Mouse (Mus musculus) heart, embryonic 14.5 days (tissue): ENCODE measurements around the gene Zfp978. TPM values are rescaled to one million over a fixed set of nuclear protein-coding genes. Genes with fewer than 3 reads are reported as not detected.
"Not testable (repeated sequence)": the region's sequence is repeated elsewhere in the genome, so short reads cannot be mapped to it uniquely, and the experiment has no call there.

Experiments
- ATAC-seq: fragments of 200-750 bp; cut with Nextera tagmentation; 2 replicates; pipeline ENCODE4 v1.8.0; 2017; ENCODE audit warnings: low read depth, moderate TSS enrichment; ENCODE audit not compliant: insufficient number of reproducible peaks, insufficient read depth, low FRiP score
- H3K27ac ChIP-seq, 2 experiments: fragments of 200-500 bp in 1 of 2; fragments of 300-500 bp in 1 of 2; sonication (generic) in 1 of 2; replicated peaks in 1 of 2; 2 replicates each; pipeline ENCODE4 v1.5.1; 2012 to 2014; ENCODE audit warnings: low read depth in 2 of 2, low read length in 2 of 2, control low read depth in 1 of 2, mild to moderate bottlenecking in 1 of 2, mixed read lengths in 1 of 2; ENCODE audit not compliant: control insufficient read depth in 1 of 2, insufficient read depth in 1 of 2
- H3K27me3 ChIP-seq: fragments of 300-500 bp; sonication (generic); 2 replicates; pipeline ENCODE4 v1.6.1; 2014; ENCODE audit warnings: mild to moderate bottlenecking, low read length, control low read depth; ENCODE audit not compliant: control insufficient read depth, insufficient read depth
- H3K36me3 ChIP-seq: fragments of 300-500 bp; sonication (generic); 2 replicates; pipeline ENCODE4 v1.6.1; 2014; ENCODE audit warnings: mild to moderate bottlenecking, control low read depth, low read length, mixed read lengths; ENCODE audit not compliant: control insufficient read depth, insufficient read depth
- H3K4me1 ChIP-seq, 2 experiments: fragments of 200-500 bp in 1 of 2; fragments of 300-500 bp in 1 of 2; sonication (generic) in 1 of 2; 2 replicates each; pipeline ENCODE4 v1.6.1; 2012 to 2014; ENCODE audit warnings: low read length in 2 of 2, control low read depth in 1 of 2, mixed read lengths in 1 of 2; ENCODE audit not compliant: control insufficient read depth in 2 of 2, insufficient read depth in 2 of 2
- H3K4me2 ChIP-seq: fragments of 300-500 bp; sonication (generic); 2 replicates; pipeline ENCODE4 v1.6.1; 2014; ENCODE audit warnings: mild to moderate bottlenecking, low read length
- H3K4me3 ChIP-seq, 2 experiments: fragments of 200-500 bp in 1 of 2; fragments of 300-500 bp in 1 of 2; sonication (generic) in 1 of 2; 2 replicates each; pipeline ENCODE4 v1.5.1; 2012 to 2014; ENCODE audit warnings: low read length in 2 of 2, mild to moderate bottlenecking in 2 of 2, control low read depth in 1 of 2, low read depth in 1 of 2, moderate library complexity in 1 of 2; ENCODE audit not compliant: control insufficient read depth in 1 of 2, insufficient read depth in 1 of 2
- H3K9ac ChIP-seq: fragments of 300-500 bp; sonication (generic); 2 replicates; pipeline ENCODE4 v1.6.1; 2014; ENCODE audit warnings: mild to moderate bottlenecking, low read length
- H3K9me3 ChIP-seq: fragments of 300-500 bp; sonication (generic); 2 replicates; pipeline ENCODE4 v1.6.1; 2016; ENCODE audit warnings: low read length, control low read depth; ENCODE audit not compliant: control insufficient read depth
- WGBS: fragments of 180-500 bp; shearing (Covaris S2); extraction: QIAGEN DNeasy Blood & Tissue Kit; methylation state at CpG from one replicate; pipeline ENCODE4 v1.1.7; 2014; 5-methylcytosine and 5-hydroxymethylcytosine counted together
- polyA plus RNA-seq: library from polyadenylated mRNA; unstranded; fragments of >200 nt; fragmentation: Nextera tagmentation; extraction: Ambion mirVana; gene quantifications from 2 replicates; pipeline ENCODE4 v1.2.1, GENCODE M21; 2014

The Zfp978 gene
- polyA plus RNA-seq, 1 experiment from 2014 or later, result not detected

DNA sequence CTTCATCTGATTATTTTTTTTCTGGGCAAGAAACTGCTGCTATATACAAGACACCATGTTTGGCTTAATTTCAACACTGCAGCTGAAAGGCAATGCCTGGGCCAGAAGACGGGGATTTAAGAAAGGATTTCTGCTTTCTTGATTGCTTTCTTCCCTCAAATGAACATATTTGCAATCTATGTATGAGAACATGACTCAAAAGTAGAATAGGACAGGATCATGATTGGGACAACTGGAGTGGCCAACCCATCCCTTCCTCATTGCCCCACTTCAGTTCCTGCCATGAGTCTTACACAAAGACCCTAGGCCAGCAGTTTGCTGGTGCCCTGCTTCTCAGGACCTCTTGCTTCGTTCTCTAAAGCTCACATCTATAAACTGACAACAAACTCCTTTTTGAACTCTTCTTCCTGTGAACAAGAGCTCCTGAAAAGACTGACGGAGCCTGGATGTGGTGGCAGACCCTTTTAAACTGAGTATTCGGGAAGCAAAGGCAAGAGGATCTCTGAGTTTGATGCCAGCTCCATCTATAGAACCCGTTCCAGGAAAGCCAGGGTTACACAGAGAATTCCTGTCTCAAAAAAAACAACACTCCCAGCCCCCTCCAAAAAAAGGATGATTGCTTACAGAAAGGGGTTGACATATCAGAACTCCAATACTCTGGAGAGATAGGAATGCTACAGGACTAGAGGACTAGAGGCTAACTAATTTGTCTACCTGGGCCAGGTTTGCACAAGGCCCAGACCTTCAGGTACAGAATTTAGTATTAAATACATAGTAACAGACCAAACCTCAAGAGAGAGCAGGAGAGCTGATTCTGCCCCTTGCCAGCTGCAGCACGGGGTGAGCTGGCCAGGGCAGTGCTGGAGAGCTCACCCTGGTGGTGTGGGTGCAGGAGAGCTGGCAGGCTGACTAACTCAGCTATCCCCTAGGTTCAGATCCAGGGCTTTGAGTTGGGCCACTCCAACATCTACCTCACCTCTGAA is 43.1 kb downstream of the Zfp978 start:
- not testable (repeated sequence) for H3K4me1 ChIP-seq, H3K36me3 ChIP-seq, H3K27ac ChIP-seq, H3K4me3 ChIP-seq, H3K9ac ChIP-seq, H3K4me2 ChIP-seq, H3K27me3 ChIP-seq
- WGBS, result 64% methylated on average over 5 of the region's 6 CpGs
- peak; percentile 55 for ATAC-seq
- peaks cover 49% of the 10 kb centered on the region for H3K9me3 ChIP-seq

DNA sequence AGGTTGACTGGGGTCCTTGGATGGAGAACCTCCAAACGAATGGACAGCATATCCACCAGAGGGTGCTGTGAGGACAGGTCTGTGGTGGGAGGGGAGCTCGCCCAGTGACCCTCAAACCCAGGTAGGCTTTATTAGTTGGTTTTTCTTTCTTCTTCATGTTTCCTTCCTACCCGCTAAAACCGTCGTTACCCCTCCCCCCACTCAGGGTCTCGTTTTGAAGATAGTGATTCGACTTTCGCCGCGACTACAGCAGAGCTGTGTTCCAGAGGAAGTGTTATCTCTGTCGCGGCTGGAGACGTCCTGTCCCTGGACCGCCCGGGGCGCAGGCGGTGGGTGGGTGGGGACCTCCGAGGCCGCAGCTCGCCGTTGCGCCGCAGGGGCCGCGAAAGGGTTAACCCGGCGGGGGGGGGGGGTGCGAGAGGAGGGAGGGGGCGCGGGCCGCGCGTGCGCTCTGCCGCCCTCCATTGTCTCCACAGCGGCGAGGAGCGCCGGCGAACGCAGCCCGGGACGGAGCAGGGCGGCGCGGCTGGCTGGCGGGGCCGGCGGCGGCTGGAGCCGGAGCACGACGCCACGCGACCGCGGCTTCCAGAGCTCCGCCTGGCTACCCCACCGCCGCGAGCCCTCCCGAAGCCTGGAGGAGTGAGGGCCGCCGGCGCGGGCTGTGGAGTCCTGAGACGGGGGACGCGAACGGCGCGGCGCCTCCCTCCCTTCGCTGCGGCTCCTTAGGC is 45.8 kb downstream of the Zfp978 start:
- H3K4me3 ChIP-seq, result peak overlapping the region; percentile 53 to 54
- H3K36me3 ChIP-seq, result no peaks in the 10 kb centered on the region
- peak; percentile 81 for ATAC-seq
- no peaks in the 10 kb centered on the region for H3K27me3 ChIP-seq
- no peaks in the 10 kb centered on the region for H3K4me1 ChIP-seq
- peaks cover 41% of the 10 kb centered on the region for H3K9me3 ChIP-seq
- peak overlapping the region; percentile 5 to 31; a peak in 1 of 4 replicates for H3K27ac ChIP-seq
- 1% methylated on average over 47 of the region's 75 CpGs for WGBS
- H3K9ac ChIP-seq, result peak overlapping the region; percentile 77
- peak overlapping the region; percentile 81 for H3K4me2 ChIP-seq

DNA sequence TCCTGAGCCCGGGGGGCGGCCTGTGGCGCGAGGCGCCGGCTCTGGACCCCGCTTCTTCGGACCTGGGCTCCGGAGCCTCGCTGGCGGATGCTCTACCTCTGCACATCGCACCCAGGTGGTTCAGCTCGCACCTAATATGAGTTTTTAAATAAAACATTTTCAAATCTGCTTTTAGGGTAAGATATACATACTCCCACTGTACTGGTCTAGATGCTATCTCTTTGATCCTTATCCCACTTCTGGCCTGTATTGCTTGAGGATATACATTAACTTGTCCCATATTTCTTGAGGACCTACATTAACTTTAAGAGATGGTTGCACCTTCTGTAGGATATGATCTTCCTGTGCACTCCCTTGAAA is 46.3 kb downstream of the Zfp978 start:
- no peak for ATAC-seq
- peaks cover 36% of the 10 kb centered on the region for H3K9me3 ChIP-seq
- no peaks in the 10 kb centered on the region for H3K27me3 ChIP-seq
- H3K27ac ChIP-seq, result peak overlapping the region in 1 of 2 experiments; percentile 31; a peak in 1 of 4 replicates
- H3K9ac ChIP-seq, result peak overlapping the region; percentile 77
- peak overlapping the region; percentile 53 to 54 for H3K4me3 ChIP-seq
- WGBS, result 5% methylated on average over 13 of the region's 13 CpGs
- no peaks in the 10 kb centered on the region for H3K36me3 ChIP-seq
- no peaks in the 10 kb centered on the region for H3K4me1 ChIP-seq
- peak overlapping the region; percentile 81 for H3K4me2 ChIP-seq

DNA sequence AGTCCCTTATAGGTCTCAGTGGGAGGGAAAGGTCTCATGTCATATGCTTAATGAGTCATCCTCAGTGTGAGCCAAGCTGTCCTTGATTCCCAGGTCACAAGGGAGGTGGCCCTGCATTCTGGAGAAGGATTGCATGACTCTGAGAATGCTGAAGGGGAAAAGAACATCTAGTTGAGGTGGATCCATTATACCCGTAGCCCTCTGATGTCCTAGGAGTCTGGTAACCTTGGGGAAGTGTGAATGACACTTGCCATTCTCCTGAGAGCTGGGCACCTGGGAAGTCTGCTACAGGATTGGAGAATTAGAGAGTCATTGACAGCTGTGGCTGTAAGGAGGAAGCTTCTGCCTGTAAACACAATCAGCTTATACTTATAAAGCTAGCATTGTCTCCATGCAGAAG is 55.3 kb downstream of the Zfp978 start:
- ATAC-seq, result 0 out of 2 replicates have a peak, but pooled peaks have one; percentile 25
- not testable (repeated sequence) for H3K9ac ChIP-seq, H3K4me2 ChIP-seq, H3K36me3 ChIP-seq, H3K4me1 ChIP-seq, H3K27me3 ChIP-seq, H3K4me3 ChIP-seq, H3K27ac ChIP-seq
- H3K9me3 ChIP-seq, result peaks cover 41% of the 10 kb centered on the region
- 61% methylated on average over 1 of the region's 1 CpGs for WGBS

DNA sequence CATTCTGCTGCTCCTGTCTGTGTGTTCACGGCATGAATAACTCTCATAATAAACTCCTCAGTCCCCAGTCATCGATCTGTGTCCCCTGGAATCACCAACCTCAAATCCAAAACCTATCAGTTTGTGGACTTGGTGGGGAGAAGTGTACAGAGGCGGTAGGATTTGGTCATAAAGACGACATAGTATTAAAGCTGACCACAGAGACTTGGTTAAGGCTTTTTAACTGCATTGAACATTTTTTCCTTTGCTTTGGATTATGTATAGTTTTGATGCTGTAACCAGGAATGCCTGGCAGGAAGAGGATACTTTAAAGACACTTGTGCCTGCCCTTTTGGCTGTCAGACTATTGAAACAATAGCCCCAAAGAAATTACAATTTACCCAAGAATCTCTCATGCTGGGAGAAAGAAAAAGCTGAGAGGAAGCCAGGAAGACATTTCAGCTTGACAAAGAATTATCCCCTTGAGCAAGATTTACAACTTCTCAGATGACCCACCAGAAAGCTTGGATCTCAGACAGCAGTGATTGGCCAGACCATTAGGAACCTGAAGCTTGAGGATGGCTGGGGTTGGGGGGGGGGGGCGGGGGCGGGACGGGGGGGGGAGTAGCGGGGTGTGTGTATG is 56.2 kb downstream of the Zfp978 start:
- no peak overlapping the region for H3K4me3 ChIP-seq
- H3K9ac ChIP-seq, result no peak overlapping the region
- no peak overlapping the region for H3K4me2 ChIP-seq
- no peaks in the 10 kb centered on the region for H3K36me3 ChIP-seq
- H3K4me1 ChIP-seq, result no peaks in the 10 kb centered on the region
- peaks cover 48% of the 10 kb centered on the region for H3K9me3 ChIP-seq
- 0 out of 2 replicates have a peak, but pooled peaks have one; percentile 6 for ATAC-seq
- no peaks in the 10 kb centered on the region for H3K27me3 ChIP-seq
- H3K27ac ChIP-seq, result no peak overlapping the region
- WGBS, result 48% methylated on average over 7 of the region's 8 CpGs

DNA sequence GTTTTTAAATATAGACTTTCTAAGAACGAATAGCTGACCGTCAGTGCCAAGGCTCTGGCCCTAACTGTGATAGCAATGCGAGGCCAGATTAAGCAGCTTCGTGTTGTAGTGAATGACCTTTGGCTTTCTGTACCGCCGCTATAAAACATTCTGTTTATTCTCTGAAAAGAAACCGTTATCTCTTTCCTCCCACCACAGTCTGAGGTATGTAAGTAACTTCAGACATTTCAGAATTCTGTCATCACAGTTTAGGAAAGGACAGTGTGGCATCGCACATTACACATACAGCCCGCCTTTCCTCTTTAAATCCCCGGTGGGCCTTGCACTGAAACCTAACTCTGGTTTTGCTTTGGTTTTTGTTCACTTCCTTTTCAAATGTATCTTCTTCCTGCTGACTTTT is 56.8 kb downstream of the Zfp978 start:
- H3K27me3 ChIP-seq, result no peaks in the 10 kb centered on the region
- no peak overlapping the region for H3K4me2 ChIP-seq
- H3K27ac ChIP-seq, result no peak overlapping the region
- ATAC-seq, result no peak
- WGBS, result 55% methylated on average over 10 of the region's 10 CpGs
- H3K4me3 ChIP-seq, result no peak overlapping the region
- H3K9ac ChIP-seq, result no peak overlapping the region
- H3K9me3 ChIP-seq, result peaks cover 48% of the 10 kb centered on the region
- H3K4me1 ChIP-seq, result no peaks in the 10 kb centered on the region
- no peaks in the 10 kb centered on the region for H3K36me3 ChIP-seq

DNA sequence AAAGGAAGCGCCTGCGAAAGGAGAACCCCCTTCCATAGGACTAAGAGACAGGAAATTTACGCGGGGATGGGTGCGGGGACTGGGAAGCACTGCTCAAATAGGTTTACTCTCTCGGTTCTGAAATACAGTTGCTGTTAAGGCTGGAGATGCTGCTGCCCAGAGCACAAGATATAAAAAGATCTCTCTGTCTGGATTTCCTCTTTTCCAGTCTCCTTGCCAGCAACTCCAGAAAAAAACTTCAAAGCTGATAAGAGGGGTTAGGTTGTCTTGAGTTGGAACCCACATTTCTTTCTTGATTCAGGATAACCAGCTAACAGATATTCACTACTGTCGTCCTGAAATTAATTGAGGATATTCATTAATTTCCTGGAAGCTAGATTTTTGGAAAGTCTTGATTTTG is 57.2 kb downstream of the Zfp978 start:
- H3K27ac ChIP-seq, H3K9ac ChIP-seq, H3K4me2 ChIP-seq, H3K4me1 ChIP-seq, H3K4me3 ChIP-seq, H3K27me3 ChIP-seq, ATAC-seq, H3K36me3 ChIP-seq: not testable (repeated sequence)
- H3K9me3 ChIP-seq, result peaks cover 52% of the 10 kb centered on the region
- WGBS, result 55% methylated on average over 7 of the region's 7 CpGs
